Mouse (Mus musculus) hindbrain, embryonic 11.5 days (tissue): ENCODE measurements around the gene Tex11. TPM values are rescaled to one million over a fixed set of nuclear protein-coding genes. Genes with fewer than 3 reads are reported as not detected.

ENCODE experiments used
- ATAC-seq: fragments of 200-750 bp; cut with Nextera tagmentation; 2 replicates; pipeline ENCODE4 v1.8.0; 2017; ENCODE audit warnings: mild to moderate bottlenecking, moderate TSS enrichment, moderate library complexity; ENCODE audit not compliant: low FRiP score
- DNase-seq: peaks from one replicate; pipeline ENCODE4 v3.0.0-alpha.2; 2015; ENCODE audit warnings: low spot score
- H3K27ac ChIP-seq: fragments of 300-500 bp; sonication (generic); 2 replicates; pipeline ENCODE4 v1.5.1; 2014; ENCODE audit warnings: mild to moderate bottlenecking, low read depth, low read length
- H3K27me3 ChIP-seq: fragments of 300-500 bp; sonication (generic); 2 replicates; pipeline ENCODE4 v1.6.1; 2014; ENCODE audit warnings: mild to moderate bottlenecking, low read length, moderate library complexity, mixed read lengths; ENCODE audit not compliant: control insufficient read depth, insufficient read depth
- H3K36me3 ChIP-seq: fragments of 300-500 bp; sonication (generic); 2 replicates; pipeline ENCODE4 v1.6.1; 2014; ENCODE audit warnings: mild to moderate bottlenecking, low read length, moderate library complexity, mixed read lengths; ENCODE audit not compliant: control insufficient read depth, insufficient read depth
- H3K4me1 ChIP-seq: fragments of 300-500 bp; sonication (generic); replicated peaks from 2 replicates; pipeline ENCODE4 v1.6.1; 2014; ENCODE audit warnings: low read length, mixed read lengths; ENCODE audit not compliant: control insufficient read depth, insufficient read depth
- H3K4me2 ChIP-seq: fragments of 300-500 bp; sonication (generic); replicated peaks from 2 replicates; pipeline ENCODE4 v1.6.1; 2014; ENCODE audit warnings: mild to moderate bottlenecking, low read depth, low read length
- H3K4me3 ChIP-seq: fragments of 300-500 bp; sonication (generic); 2 replicates; pipeline ENCODE4 v1.5.1; 2014; ENCODE audit warnings: low read depth, low read length
- H3K9ac ChIP-seq: fragments of 300-500 bp; sonication (generic); 2 replicates; pipeline ENCODE4 v1.6.1; 2014; ENCODE audit warnings: low read depth, low read length
- H3K9me3 ChIP-seq: fragments of 300-500 bp; sonication (generic); 2 replicates; pipeline ENCODE4 v1.6.1; 2016; ENCODE audit warnings: low read length; ENCODE audit not compliant: control insufficient read depth
- WGBS: fragments of 180-500 bp; shearing (Covaris S2); extraction: QIAGEN DNeasy Blood & Tissue Kit; methylation state at CpG from one replicate; pipeline ENCODE4 v1.1.7; 2014; 5-methylcytosine and 5-hydroxymethylcytosine counted together
- polyA plus RNA-seq: library from polyadenylated mRNA; unstranded; fragments of >200 nt; fragmentation: Nextera tagmentation; extraction: Ambion mirVana; gene quantifications from 2 replicates; pipeline ENCODE4 v1.2.1, GENCODE M21; 2014

Gene Tex11
- polyA plus RNA-seq, 1 experiment from 2014 or later, result 0.19 TPM

DNA sequence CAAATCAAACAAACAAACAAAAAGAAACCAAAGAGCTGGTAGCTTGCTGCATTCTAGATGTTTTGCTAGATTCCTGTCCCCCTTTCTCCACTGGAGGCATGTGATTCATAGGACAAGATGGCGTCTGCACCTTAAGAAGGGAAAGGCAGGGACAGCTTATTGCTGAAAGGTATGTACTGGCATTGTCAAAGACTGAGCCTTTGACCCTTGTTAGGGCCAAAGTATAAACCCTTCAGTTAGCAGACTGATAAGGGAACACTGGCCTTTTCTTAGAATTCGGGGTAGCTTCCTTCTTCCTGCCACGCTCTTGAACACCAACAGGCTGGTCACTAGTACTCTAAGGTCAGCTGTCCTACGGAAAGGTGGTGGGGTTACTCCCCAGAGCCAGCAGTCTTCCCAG, 262.1 kb downstream of the Tex11 start:
- no peak for DNase-seq
- ATAC-seq, result no peak
- H3K9me3 ChIP-seq, result no peaks in the 10 kb centered on the region
- H3K4me3 ChIP-seq, result no peak overlapping the region
- 76% methylated on average over 4 of the region's 4 CpGs for WGBS
- H3K27ac ChIP-seq, result no peak overlapping the region
- no peaks in the 10 kb centered on the region for H3K4me1 ChIP-seq
- H3K36me3 ChIP-seq, result no peaks in the 10 kb centered on the region
- no peak overlapping the region for H3K9ac ChIP-seq
- no peak overlapping the region for H3K4me2 ChIP-seq
- H3K27me3 ChIP-seq, result no peaks in the 10 kb centered on the region; the same call in 1 of the 2 replicates

DNA sequence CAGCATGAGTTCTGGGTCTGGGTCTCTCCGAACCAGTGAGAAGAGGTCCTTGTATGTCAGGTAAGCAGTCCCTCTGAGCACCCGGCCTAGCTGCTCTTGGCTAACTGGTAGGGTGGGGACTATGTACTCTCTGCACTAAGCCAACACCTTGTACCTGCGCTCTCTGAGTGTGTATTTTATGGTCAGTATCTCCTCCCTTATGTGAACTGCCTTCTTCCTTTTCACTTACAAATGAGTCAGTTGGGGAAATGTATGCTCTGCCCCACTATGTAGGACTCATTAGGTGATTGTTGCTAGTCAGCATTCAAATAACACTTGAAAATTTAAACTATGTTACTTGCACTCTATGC, 262.8 kb downstream of the Tex11 start:
- H3K4me2 ChIP-seq, result no peak overlapping the region
- DNase-seq (no peak), ATAC-seq (no peak)
- H3K27ac ChIP-seq, result no peak overlapping the region
- H3K36me3 ChIP-seq, result no peaks in the 10 kb centered on the region
- H3K27me3 ChIP-seq, result no peaks in the 10 kb centered on the region; the same call in 1 of the 2 replicates
- H3K4me1 ChIP-seq, result no peaks in the 10 kb centered on the region
- H3K9me3 ChIP-seq, result no peaks in the 10 kb centered on the region
- no peak overlapping the region for H3K9ac ChIP-seq
- no peak overlapping the region for H3K4me3 ChIP-seq
- WGBS, result 83% methylated on average over 3 of the region's 3 CpGs

DNA sequence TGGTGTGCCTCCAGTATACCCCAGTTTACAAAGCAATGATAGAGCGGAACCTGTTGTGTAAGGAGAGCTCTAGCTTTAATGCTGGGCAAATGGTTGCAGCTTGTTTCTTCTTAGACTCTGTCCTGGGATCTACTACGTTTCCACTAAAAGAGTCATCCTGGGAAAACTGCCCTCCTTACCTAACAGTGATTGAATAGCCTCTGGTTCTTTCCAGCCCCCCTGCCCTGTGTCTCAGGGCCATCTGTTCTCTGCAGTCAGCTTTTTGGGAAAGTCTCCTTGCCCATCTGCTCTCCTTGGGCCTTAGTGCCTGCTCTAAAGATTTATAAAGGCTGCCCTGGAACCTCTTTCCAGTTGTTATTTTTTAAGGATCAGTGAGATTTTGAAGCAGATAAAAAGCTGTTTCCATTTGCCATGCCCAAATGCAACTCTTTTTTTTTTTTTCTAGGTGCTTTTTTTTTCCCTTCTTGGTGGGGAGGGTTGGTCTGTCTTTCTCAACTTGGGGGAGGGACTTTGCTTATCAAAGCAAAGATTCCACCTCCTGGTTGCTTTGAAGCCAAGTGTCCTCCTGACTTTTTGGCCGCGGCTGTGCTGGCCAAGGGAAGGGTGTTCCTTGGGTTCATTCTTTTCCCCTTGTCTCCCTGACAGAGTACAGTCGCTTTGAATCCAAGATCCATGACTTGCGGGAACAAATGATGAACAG, 263.3 kb downstream of the Tex11 start:
- Histone ChIP-seq H3K9ac (no peak overlapping the region), H3K4me1 (no peaks in the 10 kb centered on the region), H3K4me3 (no peak overlapping the region), H3K27me3 (no peaks in the 10 kb centered on the region), H3K27ac (no peak overlapping the region), H3K9me3 (no peaks in the 10 kb centered on the region), H3K36me3 (no peaks in the 10 kb centered on the region), H3K4me2 (no peak overlapping the region)
- WGBS, result 80% methylated on average over 6 of the region's 6 CpGs
- no peak for DNase-seq
- no peak for ATAC-seq

DNA sequence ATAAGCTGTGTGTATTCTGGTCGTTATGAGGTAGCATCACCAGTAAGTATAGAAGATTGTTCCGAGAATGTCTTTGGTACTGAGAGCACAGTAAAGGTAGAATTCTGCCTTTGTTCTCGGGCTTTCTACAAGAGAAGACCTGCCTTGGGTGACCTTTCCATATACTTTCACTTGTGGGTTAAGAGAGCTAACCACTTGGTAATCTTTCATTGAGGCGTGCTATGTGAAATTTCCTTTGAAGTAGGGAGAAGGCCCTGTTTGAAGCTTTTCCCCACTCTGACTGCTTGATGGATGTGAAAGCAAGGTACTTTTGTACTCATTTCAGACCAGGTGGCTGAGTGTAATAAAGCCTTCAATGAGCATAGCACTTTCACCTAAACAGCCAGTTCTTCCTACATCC, 270.1 kb downstream of the Tex11 start:
- Histone ChIP-seq H3K4me1 (no peaks in the 10 kb centered on the region), H3K9ac (no peak overlapping the region), H3K36me3 (no peaks in the 10 kb centered on the region), H3K27ac (no peak overlapping the region), H3K9me3 (no peaks in the 10 kb centered on the region), H3K4me2 (no peak overlapping the region), H3K27me3 (no peaks in the 10 kb centered on the region), H3K4me3 (no peak overlapping the region)
- no peak for ATAC-seq
- no peak for DNase-seq
- WGBS, result 87% methylated on average over 4 of the region's 4 CpGs

Other genes starting within 250 kb of the Tex11 start
- 0.29 and 0.65 TPM in 2 replicates for gene Slc7a3, start 26.4 kb upstream of the Tex11 start, polyA plus RNA-seq
- gene Snx12, start 162.9 kb upstream of the Tex11 start, polyA plus RNA-seq, result 63.6 and 65.5 TPM in 2 replicates
- gene Foxo4, start 194.9 kb upstream of the Tex11 start, polyA plus RNA-seq, result 2.2 and 3.6 TPM in 2 replicates
- not detected in 2 replicates for gene Gm614, start 204.3 kb upstream of the Tex11 start, polyA plus RNA-seq
- 3.6 TPM in 2 replicates for gene Il2rg, start 208.6 kb upstream of the Tex11 start, polyA plus RNA-seq
- not detected in 2 replicates for gene Gm20489, start 209.4 kb upstream of the Tex11 start, polyA plus RNA-seq
- 39.0 and 44.3 TPM in 2 replicates for gene Med12, start 214.4 kb upstream of the Tex11 start, polyA plus RNA-seq
- gene Nlgn3, start 239.5 kb upstream of the Tex11 start, polyA plus RNA-seq, result 24.5 and 29.1 TPM in 2 replicates